Mouse (Mus musculus): ENCODE data around the gene Dnase1l3.

Dnase1l3 gene

GRCm38 (mm10) chr14:7934166-7934565 is 60.2 kb downstream of the Dnase1l3 start:
- DNase-seq (ENCODE audit: low spot score in 2 of 2), result no peak

GRCm38 (mm10) chr14:7932151-7932550 is 62.2 kb downstream of the Dnase1l3 start:
- no peak for DNase-seq (ENCODE audit: low spot score in 2 of 2)

GRCm38 (mm10) chr14:7929029-7929428 is 65.3 kb downstream of the Dnase1l3 start:
- no peak for DNase-seq (ENCODE audit: low spot score in 2 of 2)

- DNase-seq (ENCODE audit: low spot score in 2 of 2), result no peak
Measured at GRCm38 (mm10) chr14:7928362-7928761, 66.0 kb downstream of the Dnase1l3 start.

- DNase-seq (ENCODE audit: low spot score in 2 of 2), result no peak
Measured at GRCm38 (mm10) chr14:7923635-7924034, 70.7 kb downstream of the Dnase1l3 start.

DNA sequence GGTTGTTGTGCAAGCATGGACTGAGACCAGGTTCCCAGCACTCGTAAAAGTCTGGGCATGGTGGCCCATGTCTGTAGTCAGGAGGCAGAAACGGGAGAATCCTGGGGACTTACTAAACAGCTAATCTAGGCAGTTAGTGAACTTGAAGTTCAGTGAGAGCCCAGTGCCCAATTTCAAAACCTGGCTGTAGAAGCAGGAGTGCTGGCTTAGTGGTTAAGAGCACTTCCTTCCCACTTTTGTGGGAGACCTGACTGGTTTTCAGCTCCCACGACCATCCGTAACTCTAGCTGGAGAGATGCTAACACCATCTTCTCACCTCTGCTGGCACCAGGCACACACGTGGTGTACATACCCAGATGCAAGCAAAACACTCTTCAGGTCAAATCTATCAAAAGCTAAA is 72.9 kb downstream of the Dnase1l3 start:
- no peak for DNase-seq (ENCODE audit: low spot score in 2 of 2)

DNA sequence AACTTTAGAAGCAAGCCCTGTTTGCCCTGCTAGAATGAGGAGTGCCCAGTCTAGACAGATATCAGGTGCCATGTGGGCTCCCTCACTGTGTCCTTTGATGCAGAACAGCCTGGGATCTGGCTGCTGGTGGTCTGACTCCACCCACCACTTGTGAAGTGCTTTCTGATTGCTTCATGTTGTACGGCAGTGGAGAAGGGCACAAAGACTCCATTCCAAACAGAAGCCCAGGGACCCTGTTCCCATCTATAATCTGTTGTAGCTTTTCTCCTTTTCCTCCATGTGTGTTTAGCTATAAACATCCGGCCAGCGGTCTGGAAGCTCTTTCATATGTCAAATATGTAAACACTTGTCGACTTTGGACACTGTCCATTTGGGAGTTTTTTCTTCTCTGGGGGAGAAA is 74.5 kb downstream of the Dnase1l3 start:
- DNase-seq (ENCODE audit: low spot score in 2 of 2), result no peak

DNA sequence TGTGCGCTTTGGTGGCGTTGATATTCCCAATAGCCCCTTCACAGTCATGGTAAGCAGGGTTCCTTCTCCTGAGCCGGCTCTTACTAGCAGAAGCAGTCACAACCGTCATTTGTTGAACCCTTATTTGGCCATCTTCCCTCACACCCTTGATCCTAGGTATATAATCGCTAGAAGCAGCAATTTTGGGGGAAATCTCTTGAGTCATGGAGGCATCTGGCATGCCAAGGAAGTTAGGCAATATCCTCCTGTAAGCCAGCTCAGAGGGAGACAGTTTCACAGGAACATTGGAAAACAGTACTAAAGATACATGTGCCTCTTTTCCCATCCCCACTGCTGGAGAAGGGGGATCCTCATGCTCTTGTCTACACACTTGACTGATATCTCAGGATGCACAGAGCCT is 75.1 kb downstream of the Dnase1l3 start:
- no peak for DNase-seq (ENCODE audit: low spot score in 2 of 2)

GRCm38 (mm10) chr14:7918150-7918991 is 76.0 kb downstream of the Dnase1l3 start:
- DNase-seq (ENCODE audit: low spot score in 2 of 2), result no peak

Data from thymus, postnatal 10 days (tissue).